Comparison of ENCODE assay signal across 8 mouse cellular contexts in genomic region chr14:50955942-50956508, GRCm38 (mm10). TPM values are rescaled to one million over a fixed set of nuclear protein-coding genes. Genes with fewer than 3 reads are reported as not detected.
DNase-seq lines count a peak whose midpoint lies in the region; ATAC-seq and TF ChIP-seq lines count a peak whose summit lies in the region.
"Not testable (repeated sequence)": the region's sequence is repeated elsewhere in the genome, so short reads cannot be mapped to it uniquely, and the experiment has no call there.

TSS of gene Pnp2 (plus strand) at chr14:50955992.

- H3ac ChIP-seq in C2C12 (ENCODE audit: control insufficient read depth, insufficient read length, low read depth): not testable (repeated sequence)

- H3K27me3 ChIP-seq in C2C12 (ENCODE audit: control insufficient read depth, insufficient read depth, insufficient read length); forebrain, embryonic 16.5 days (replicated peaks; ENCODE audit: control insufficient read depth, insufficient read depth, low read length); liver, embryonic 11.5 days (replicated peaks; ENCODE audit: control insufficient read depth, insufficient read depth, low read length); midbrain, embryonic 16.5 days (ENCODE audit: control insufficient read depth, insufficient read depth, low read depth, low read length); spleen, adult 2 months (ENCODE audit: control insufficient read depth, insufficient read depth, low read length): not testable (repeated sequence)

- H3K4me1 ChIP-seq in forebrain, embryonic 16.5 days (replicated peaks; ENCODE audit: control insufficient read depth, insufficient read depth, low read length); liver, embryonic 11.5 days (replicated peaks; ENCODE audit: control insufficient read depth, insufficient read depth, low read length); midbrain, embryonic 16.5 days (ENCODE audit: control insufficient read depth, insufficient read depth, low read length); spleen, adult 2 months (ENCODE audit: control insufficient read depth, insufficient read depth, insufficient read length): not testable (repeated sequence)

- TF ChIP-seq CTCF in C2C12 (IDR thresholded peaks at IDR 0.05; ENCODE audit: control insufficient read depth, insufficient read depth, insufficient read length); spleen, adult 2 months (IDR thresholded peaks at IDR 0.05; ENCODE audit: extremely low read depth, insufficient read depth, insufficient read length, insufficient replicate concordance): not testable (repeated sequence)

- peak; percentile 60 to 67 for DNase-seq in cerebellum, adult 18-20 months
- peak; percentile 45 to 62 for DNase-seq in heart, postnatal 14 days
- DNase-seq in kidney, postnatal 14 days: peak; percentile 60
- DNase-seq in liver, embryonic 11.5 days (ENCODE audit: low spot score): peak; percentile 51
- DNase-seq in spleen, adult 2 months (ENCODE audit: low read depth in 1 of 2, low spot score in 2 of 2): peak in 1 of 2 experiments; percentile 51

- not testable (repeated sequence) for H3K27ac ChIP-seq in forebrain, embryonic 16.5 days (ENCODE audit: low read length); liver, embryonic 11.5 days (ENCODE audit: low read depth, low read length); midbrain, embryonic 16.5 days (ENCODE audit: low read length)
- H3K27ac ChIP-seq in spleen, adult 2 months (ENCODE audit: insufficient read depth, low read length): peak within 1 kb of the TSS; percentile 18; the same call in 1 of the 2 replicates

- intact Hi-C loops in heart, postnatal 14 days (cut with DNase I): not testable (repeated sequence)

- H3K4me3 ChIP-seq in C2C12 (ENCODE audit: insufficient read depth, poor library complexity, severe bottlenecking): peak within 1 kb of the TSS; percentile 18
- 0 out of 2 replicates have a peak within 1 kb of the TSS, but pooled peaks have one; percentile 3 for H3K4me3 ChIP-seq in forebrain, embryonic 16.5 days (replicated peaks; ENCODE audit: low read length)
- H3K4me3 ChIP-seq in liver, embryonic 11.5 days (ENCODE audit: low read depth, low read length): peak within 1 kb of the TSS; percentile 30
- H3K4me3 ChIP-seq in midbrain, embryonic 16.5 days (ENCODE audit: low read depth, low read length): peak within 1 kb of the TSS; percentile 6; the same call in 1 of the 2 replicates
- peak within 1 kb of the TSS; percentile 48 for H3K4me3 ChIP-seq in spleen, adult 2 months (ENCODE audit: extremely low read depth, insufficient read depth, insufficient read length)

- H3K79me2 ChIP-seq in C2C12 (ENCODE audit: control insufficient read depth, insufficient read depth): not testable (repeated sequence)

- not testable (repeated sequence) for H3K36me3 ChIP-seq in C2C12 (ENCODE audit: control insufficient read depth, insufficient read depth); forebrain, embryonic 16.5 days (ENCODE audit: control insufficient read depth, insufficient read depth); liver, embryonic 11.5 days (ENCODE audit: control insufficient read depth, insufficient read depth, low read length); midbrain, embryonic 16.5 days (ENCODE audit: control insufficient read depth, insufficient read depth, low read length); spleen, adult 2 months (ENCODE audit: control insufficient read depth, insufficient read depth, low read length)

- not testable (repeated sequence) for H3K9me3 ChIP-seq in forebrain, embryonic 16.5 days (ENCODE audit: control insufficient read depth, low read length); liver, embryonic 11.5 days (ENCODE audit: control insufficient read depth, low read length); midbrain, embryonic 16.5 days (replicated peaks; ENCODE audit: control insufficient read depth, low read length, poor library complexity, severe bottlenecking)

- 4% methylated on average over 19 of the region's 19 CpGs for WGBS in forebrain, embryonic 16.5 days
- WGBS in liver, embryonic 11.5 days: 19% methylated on average over 18 of the region's 19 CpGs
- WGBS in midbrain, embryonic 16.5 days: 8% methylated on average over 18 of the region's 19 CpGs
- WGBS in spleen, adult 2 months: 16% methylated on average over 19 of the region's 19 CpGs

- peak within 1 kb of the TSS; percentile 38 for H3K4me2 ChIP-seq in forebrain, embryonic 16.5 days (ENCODE audit: low read length)
- H3K4me2 ChIP-seq in liver, embryonic 11.5 days: peak within 1 kb of the TSS; percentile 55
- peak within 1 kb of the TSS; percentile 36 for H3K4me2 ChIP-seq in midbrain, embryonic 16.5 days (ENCODE audit: low read length)

- TF ChIP-seq POLR2A in spleen, adult 2 months (IDR thresholded peaks at IDR 0.05; ENCODE audit: low read depth, low read length): not testable (repeated sequence)

- H3K9ac ChIP-seq in forebrain, embryonic 16.5 days (replicated peaks; ENCODE audit: low read depth, low read length); liver, embryonic 11.5 days (ENCODE audit: low read depth, low read length); midbrain, embryonic 16.5 days (ENCODE audit: low read depth, low read length): not testable (repeated sequence)

- peak; percentile 95 for ATAC-seq in forebrain, embryonic 16.5 days
- peak; percentile 72 for ATAC-seq in liver, embryonic 11.5 days (replicated peaks; ENCODE audit: low FRiP score)
- peak; percentile 92 for ATAC-seq in midbrain, embryonic 16.5 days

- not testable (repeated sequence) for H3K79me3 ChIP-seq in C2C12 (ENCODE audit: low read depth)

RNA-seq across cellular contexts. Expression of gene Pnp2, which starts in this region (rescaled TPM):
- polyA plus RNA-seq in C2C12 (2012; fragmentation: generic; extraction: Trizol): 0.29 TPM
- polyA plus RNA-seq in forebrain, embryonic 16.5 days (2015; fragmentation: Nextera tagmentation; extraction: Ambion mirVana): 0.47 and 0.63 TPM in 2 replicates
- 1 to 10 TPM in 1 of 2 experiments, under 1 TPM in 1; 0.39 to 1.2 TPM for total RNA-seq in heart, postnatal 14 days (2021)
- 2.8 and 2.9 TPM in 2 replicates for polyA plus RNA-seq in liver, embryonic 11.5 days (2014; fragmentation: Nextera tagmentation; extraction: Ambion mirVana)
- 1.1 and 1.3 TPM in 2 replicates for polyA plus RNA-seq in midbrain, embryonic 16.5 days (2015; fragmentation: Nextera tagmentation; extraction: Ambion mirVana)
- 2.7 and 3.1 TPM in 2 replicates for polyA plus RNA-seq in spleen, adult 2 months (2012; rRNA removed)

Comparison
In these comparisons a context has a peak if more than half of its experiments do, and no peak if none do; other contexts are left out.
1. Peak in ATAC-seq, H3K4me3 ChIP-seq and H3K4me2 ChIP-seq in forebrain, embryonic 16.5 days; RNA of the gene not detected or under 1 TPM.